Mouse (Mus musculus): ENCODE results near the gene Madcam1. TPM values are rescaled to one million over a fixed set of nuclear protein-coding genes. Genes with fewer than 3 reads are reported as not detected.
A peak's percentile ranks its signal among the peaks of the same experiment; 100 is the strongest.

Madcam1 gene
- polyA plus RNA-seq, 1 experiment, result not detected

DNA sequence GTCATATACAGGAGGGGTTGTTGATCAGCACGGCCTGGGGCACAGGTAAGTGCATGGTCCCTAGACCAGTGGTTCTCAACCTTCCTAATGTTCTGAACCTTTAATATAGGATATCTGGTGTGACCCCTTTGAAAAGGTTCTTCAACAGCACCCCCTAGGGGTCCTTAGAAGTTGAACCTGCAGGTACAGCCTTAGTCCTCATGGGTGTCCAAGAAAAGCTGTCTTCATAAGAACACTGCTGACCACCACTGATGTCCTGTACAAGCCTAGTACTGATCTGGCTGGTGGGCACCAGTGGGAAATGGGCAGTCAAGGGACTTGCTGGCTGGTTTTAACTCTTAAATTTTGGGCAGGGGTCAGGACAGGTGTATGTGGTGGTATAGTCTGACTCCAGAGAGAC lies 47.7 kb downstream of the Madcam1 start:
- H3K27me3 ChIP-seq (ENCODE audit: control insufficient read depth, insufficient read depth, insufficient read length), result peaks cover 15% of the 10 kb centered on the region
- H3ac ChIP-seq (ENCODE audit: control insufficient read depth, insufficient read length), result no peak overlapping the region
- peaks cover 18% of the 10 kb centered on the region for H3K36me3 ChIP-seq (ENCODE audit: control insufficient read depth, insufficient read depth)
- TF ChIP-seq REST (IDR thresholded peaks at IDR 0.05; ENCODE audit: insufficient read depth, insufficient read length) (no peak), TCF12 (IDR thresholded peaks at IDR 0.05; ENCODE audit: insufficient read depth, poor library complexity, severe bottlenecking) (no peak), MYOD1 (IDR thresholded peaks at IDR 0.05; ENCODE audit: control insufficient read depth in 1 of 3, insufficient read length in 2 of 3, low read depth in 2 of 3) (no peak), POLR2A (IDR thresholded peaks at IDR 0.05; ENCODE audit: insufficient read length, low read depth) (no peak), SRF (IDR thresholded peaks at IDR 0.05; ENCODE audit: control insufficient read depth, insufficient read length, low read depth) (no peak), E2F4 (IDR thresholded peaks at IDR 0.05; ENCODE audit: insufficient read depth) (no peak), USF1 (IDR thresholded peaks at IDR 0.05; ENCODE audit: low read depth) (no peak)
- H3K79me2 ChIP-seq (ENCODE audit: control insufficient read depth, insufficient read depth), result peaks cover 20% of the 10 kb centered on the region
- no peak overlapping the region for H3K4me3 ChIP-seq
- H3K4me2 ChIP-seq (ENCODE audit: low read depth), result no peak overlapping the region

DNA sequence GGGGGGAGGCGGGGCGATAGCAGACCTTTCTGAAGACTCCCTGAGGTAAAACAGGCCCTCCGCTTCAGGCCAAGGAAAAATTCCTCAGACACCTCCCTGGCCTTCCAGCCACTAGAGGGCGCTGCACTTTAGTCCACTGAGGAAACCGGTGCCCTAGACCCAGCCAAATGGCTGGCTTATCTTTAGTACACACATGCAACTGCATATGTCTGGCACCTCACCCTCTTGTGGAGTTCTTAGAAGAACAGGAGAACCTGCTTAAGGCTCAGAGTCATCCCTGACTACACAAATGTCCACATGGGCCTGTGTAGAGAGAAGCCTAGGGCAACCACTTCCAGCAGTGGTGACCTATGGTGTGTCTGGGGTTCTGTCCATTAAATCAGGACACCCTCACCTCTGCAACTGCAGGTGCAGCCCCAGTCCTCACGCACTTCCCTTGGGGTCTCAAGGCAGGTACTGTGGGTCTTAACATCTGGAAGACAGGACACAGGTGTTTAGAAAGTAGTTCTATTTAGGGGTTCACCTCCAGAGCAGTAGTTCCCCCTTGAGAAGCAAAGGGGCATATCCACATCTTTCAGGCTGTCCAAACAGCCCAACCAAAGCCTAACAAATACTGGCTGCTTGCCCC lies 48.3 kb downstream of the Madcam1 start:
- peaks cover 20% of the 10 kb centered on the region for H3K27me3 ChIP-seq (ENCODE audit: control insufficient read depth, insufficient read depth, insufficient read length)
- peaks cover 18% of the 10 kb centered on the region for H3K36me3 ChIP-seq (ENCODE audit: control insufficient read depth, insufficient read depth)
- TF ChIP-seq E2F4 (IDR thresholded peaks at IDR 0.05; ENCODE audit: insufficient read depth) (no peak), REST (IDR thresholded peaks at IDR 0.05; ENCODE audit: insufficient read depth, insufficient read length) (no peak), POLR2AphosphoS2 (IDR thresholded peaks at IDR 0.05; ENCODE audit: insufficient read length, low read depth) (peak; percentile 60), TCF3 (IDR thresholded peaks at IDR 0.05; ENCODE audit: insufficient read length, low read depth) (no peak)
- no peak overlapping the region for H3K4me3 ChIP-seq
- no peak overlapping the region for H3K4me2 ChIP-seq (ENCODE audit: low read depth)
- H3ac ChIP-seq (ENCODE audit: control insufficient read depth, insufficient read length), result no peak overlapping the region
- peaks cover 14% of the 10 kb centered on the region for H3K79me2 ChIP-seq (ENCODE audit: control insufficient read depth, insufficient read depth)

DNA sequence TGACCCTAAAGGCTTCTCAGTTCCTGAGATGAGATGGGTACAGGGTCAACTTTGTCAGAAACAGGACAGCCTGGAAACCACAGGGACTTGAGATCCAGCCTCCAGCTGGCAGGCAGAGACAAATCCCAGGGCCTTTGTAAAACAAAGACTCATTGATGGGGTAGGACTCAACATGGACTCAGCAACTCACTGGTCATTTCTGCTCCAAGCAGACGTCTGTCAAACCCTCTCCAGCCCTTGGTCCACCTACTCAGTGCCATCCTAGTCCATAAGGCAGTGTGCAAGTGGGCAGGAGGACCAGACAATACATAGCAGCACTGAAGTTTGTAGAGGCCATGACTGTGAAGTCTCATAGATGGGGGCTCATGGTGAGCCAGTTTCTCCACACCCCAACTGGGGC lies 48.8 kb downstream of the Madcam1 start:
- Histone ChIP-seq H3ac (ENCODE audit: control insufficient read depth, insufficient read length) (no peak overlapping the region), H3K4me2 (ENCODE audit: low read depth) (no peak overlapping the region), H3K79me2 (ENCODE audit: control insufficient read depth, insufficient read depth) (peaks cover 9% of the 10 kb centered on the region), H3K4me3 (no peak overlapping the region), H3K36me3 (ENCODE audit: control insufficient read depth, insufficient read depth) (peaks cover 18% of the 10 kb centered on the region), H3K27me3 (ENCODE audit: control insufficient read depth, insufficient read depth, insufficient read length) (peaks cover 26% of the 10 kb centered on the region)
- TF ChIP-seq POLR2AphosphoS2 (IDR thresholded peaks at IDR 0.05; ENCODE audit: insufficient read length, low read depth), result peak; percentile 97
- no peak for TF ChIP-seq REST (IDR thresholded peaks at IDR 0.05; ENCODE audit: insufficient read depth, insufficient read length)

DNA sequence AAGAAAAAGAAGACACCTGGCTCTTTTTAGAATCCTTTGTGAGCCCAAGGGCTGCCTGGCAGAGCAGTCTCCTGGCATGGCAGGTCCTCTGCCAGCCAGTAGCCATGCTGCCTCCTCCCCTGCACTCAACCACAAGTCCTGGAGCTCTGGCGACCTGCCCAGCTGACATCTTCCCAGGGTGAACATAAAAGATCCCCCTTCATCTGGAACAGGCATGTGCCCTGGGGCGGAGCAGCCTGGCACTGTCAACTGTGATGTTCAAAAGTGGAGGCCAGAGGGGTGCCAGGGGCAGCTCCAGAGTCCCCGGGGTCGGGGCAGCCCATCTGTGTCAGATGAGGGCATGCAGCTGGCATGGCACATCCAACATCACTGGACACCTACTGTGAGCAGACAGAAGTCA lies 50.6 kb downstream of the Madcam1 start:
- no peaks in the 10 kb centered on the region for H3K79me2 ChIP-seq (ENCODE audit: control insufficient read depth, insufficient read depth)
- peaks cover 36% of the 10 kb centered on the region for H3K27me3 ChIP-seq (ENCODE audit: control insufficient read depth, insufficient read depth, insufficient read length)
- H3K4me2 ChIP-seq (ENCODE audit: low read depth), result no peak overlapping the region
- TF ChIP-seq MYOD1 (IDR thresholded peaks at IDR 0.05; ENCODE audit: control insufficient read depth in 1 of 3, insufficient read length in 2 of 3, low read depth in 2 of 3) (peak in 1 of 3 experiments; percentile 8), CEBPB (IDR thresholded peaks at IDR 0.05; ENCODE audit: insufficient read depth, poor library complexity, severe bottlenecking) (no peak)
- H3K36me3 ChIP-seq (ENCODE audit: control insufficient read depth, insufficient read depth), result peaks cover 11% of the 10 kb centered on the region
- H3ac ChIP-seq (ENCODE audit: control insufficient read depth, insufficient read length), result no peak overlapping the region
- no peak overlapping the region for H3K4me3 ChIP-seq

DNA sequence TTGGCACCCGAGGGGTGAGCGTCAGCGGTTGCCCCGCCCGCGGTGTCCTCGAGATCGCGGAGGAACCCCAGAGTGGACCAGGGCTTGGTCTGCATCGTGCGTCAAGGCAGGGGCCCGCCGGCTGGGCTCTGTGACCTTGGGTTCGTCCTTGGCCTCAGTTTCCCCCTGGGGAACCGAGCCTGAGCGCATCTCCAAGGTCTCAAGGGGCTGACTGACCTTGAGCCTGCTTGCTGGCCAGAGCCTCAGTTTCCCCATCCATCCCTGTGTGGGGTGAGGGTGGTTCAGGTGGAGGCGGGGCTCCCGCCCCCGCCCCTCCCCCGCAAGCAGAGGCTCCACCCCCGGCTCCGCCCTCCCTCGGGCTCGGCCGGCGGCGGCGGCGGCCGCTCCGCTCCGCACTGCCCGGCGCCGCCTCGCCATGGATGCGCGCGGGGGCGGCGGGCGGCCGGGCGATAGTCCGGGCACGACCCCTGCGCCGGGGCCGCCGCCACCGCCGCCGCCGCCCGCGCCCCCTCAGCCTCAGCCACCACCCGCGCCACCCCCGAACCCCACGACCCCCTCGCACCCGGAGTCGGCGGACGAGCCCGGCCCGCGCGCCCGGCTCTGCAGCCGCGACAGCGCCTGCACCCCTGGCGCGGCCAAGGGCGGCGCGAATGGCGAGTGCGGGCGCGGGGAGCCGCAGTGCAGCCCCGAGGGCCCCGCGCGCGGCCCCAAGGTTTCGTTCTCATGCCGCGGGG lies 52.1 kb downstream of the Madcam1 start, which contains the start of gene Hcn2:
TSS of gene Hcn2 (plus strand) at position 381 of the 734 bp plus-strand sequence.
- Histone ChIP-seq H3K36me3 (ENCODE audit: control insufficient read depth, insufficient read depth) (peaks cover 6% of the 10 kb centered on the region), H3ac (ENCODE audit: control insufficient read depth, insufficient read length) (no peak within 1 kb of the TSS), H3K27me3 (ENCODE audit: control insufficient read depth, insufficient read depth, insufficient read length) (peaks cover 43% of the 10 kb centered on the region)

DNA sequence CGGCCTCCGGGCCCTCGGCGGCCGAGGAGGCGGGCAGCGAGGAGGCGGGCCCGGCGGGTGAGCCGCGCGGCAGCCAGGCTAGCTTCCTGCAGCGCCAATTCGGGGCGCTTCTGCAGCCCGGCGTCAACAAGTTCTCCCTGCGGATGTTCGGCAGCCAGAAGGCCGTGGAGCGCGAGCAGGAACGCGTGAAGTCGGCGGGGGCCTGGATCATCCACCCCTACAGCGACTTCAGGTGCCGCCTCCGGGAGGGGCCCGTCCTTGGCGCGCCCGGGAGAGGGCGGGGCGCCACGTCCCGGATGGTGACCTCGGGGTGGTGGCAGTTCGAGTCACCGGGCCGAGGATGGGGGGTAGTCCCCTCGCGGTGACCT lies 52.6 kb downstream of the Madcam1 start:
- H3K27me3 ChIP-seq (ENCODE audit: control insufficient read depth, insufficient read depth, insufficient read length), result peaks cover 43% of the 10 kb centered on the region
- H3K4me2 ChIP-seq (ENCODE audit: low read depth), result no peak overlapping the region
- H3K79me2 ChIP-seq (ENCODE audit: control insufficient read depth, insufficient read depth), result no peaks in the 10 kb centered on the region
- H3K36me3 ChIP-seq (ENCODE audit: control insufficient read depth, insufficient read depth), result peaks cover 2% of the 10 kb centered on the region
- H3K4me3 ChIP-seq, result no peak overlapping the region
- TF ChIP-seq E2F4 (IDR thresholded peaks at IDR 0.05; ENCODE audit: insufficient read depth) (no peak), MAX (IDR thresholded peaks at IDR 0.05; ENCODE audit: low read depth) (no peak), POLR2AphosphoS2 (IDR thresholded peaks at IDR 0.05; ENCODE audit: insufficient read length, low read depth) (no peak), MYOG (IDR thresholded peaks at IDR 0.05; ENCODE audit: control insufficient read depth in 1 of 3, insufficient read depth in 1 of 3, insufficient read length in 2 of 3, low read depth in 2 of 3) (no peak), POLR2A (IDR thresholded peaks at IDR 0.05; ENCODE audit: insufficient read length, low read depth) (no peak), CEBPB (IDR thresholded peaks at IDR 0.05; ENCODE audit: insufficient read depth, poor library complexity, severe bottlenecking) (no peak), USF1 (IDR thresholded peaks at IDR 0.05; ENCODE audit: low read depth) (no peak), TCF3 (IDR thresholded peaks at IDR 0.05; ENCODE audit: insufficient read length, low read depth) (no peak), SRF (IDR thresholded peaks at IDR 0.05; ENCODE audit: control insufficient read depth, insufficient read length, low read depth) (no peak), MYOD1 (IDR thresholded peaks at IDR 0.05; ENCODE audit: control insufficient read depth in 1 of 3, insufficient read length in 2 of 3, low read depth in 2 of 3) (no peak), REST (IDR thresholded peaks at IDR 0.05; ENCODE audit: insufficient read depth, insufficient read length) (no peak)
- no peak overlapping the region for H3ac ChIP-seq (ENCODE audit: control insufficient read depth, insufficient read length)

More for the DNA sequence above, 52.1 kb downstream of the Madcam1 start, which contains the start of gene Hcn2:
- no peak for TF ChIP-seq SRF (IDR thresholded peaks at IDR 0.05; ENCODE audit: control insufficient read depth, insufficient read length, low read depth)
- TF ChIP-seq MYOG (IDR thresholded peaks at IDR 0.05; ENCODE audit: control insufficient read depth in 1 of 3, insufficient read depth in 1 of 3, insufficient read length in 2 of 3, low read depth in 2 of 3), result no peak
- no peak for TF ChIP-seq TCF12 (IDR thresholded peaks at IDR 0.05; ENCODE audit: insufficient read depth, poor library complexity, severe bottlenecking)
- TF ChIP-seq MYOD1 (IDR thresholded peaks at IDR 0.05; ENCODE audit: control insufficient read depth in 1 of 3, insufficient read length in 2 of 3, low read depth in 2 of 3), result no peak
- TF ChIP-seq TCF3 (IDR thresholded peaks at IDR 0.05; ENCODE audit: insufficient read length, low read depth), result no peak
- TF ChIP-seq E2F4 (IDR thresholded peaks at IDR 0.05; ENCODE audit: insufficient read depth), result no peak
- TF ChIP-seq USF1 (IDR thresholded peaks at IDR 0.05; ENCODE audit: low read depth), result no peak
- H3K4me2 ChIP-seq (ENCODE audit: low read depth), result no peak within 1 kb of the TSS
- no peaks in the 10 kb centered on the region for H3K79me2 ChIP-seq (ENCODE audit: control insufficient read depth, insufficient read depth)
- no peak within 1 kb of the TSS for H3K4me3 ChIP-seq

Data from myocyte (in vitro differentiated cells).